Mouse (Mus musculus) neural tube, embryonic 13.5 days (tissue): ENCODE data around the gene Srms. TPM values are rescaled to one million over a fixed set of nuclear protein-coding genes. Genes with fewer than 3 reads are reported as not detected.

ENCODE experiments used
- ATAC-seq: fragments of 200-750 bp; cut with Nextera tagmentation; 2 replicates; pipeline ENCODE4 v1.8.0; 2017; ENCODE audit warnings: low read depth, mild to moderate bottlenecking, moderate TSS enrichment, moderate library complexity
- H3K27ac ChIP-seq: fragments of 300-500 bp; sonication (generic); replicated peaks from 2 replicates; pipeline ENCODE4 v1.5.1; 2015; ENCODE audit warnings: moderate library complexity, mild to moderate bottlenecking, inconsistent platforms
- H3K27me3 ChIP-seq: fragments of 300-500 bp; sonication (generic); 2 replicates; pipeline ENCODE4 v1.6.1; 2015; ENCODE audit warnings: mild to moderate bottlenecking, inconsistent platforms
- H3K36me3 ChIP-seq: fragments of 300-500 bp; sonication (generic); 2 replicates; pipeline ENCODE4 v1.6.1; 2015; ENCODE audit warnings: mild to moderate bottlenecking, inconsistent platforms
- H3K4me1 ChIP-seq: fragments of 300-500 bp; sonication (generic); replicated peaks from 2 replicates; pipeline ENCODE4 v1.6.1; 2015; ENCODE audit warnings: inconsistent platforms
- H3K4me2 ChIP-seq: fragments of 300-500 bp; sonication (generic); 2 replicates; pipeline ENCODE4 v1.6.1; 2015; ENCODE audit warnings: inconsistent platforms, mild to moderate bottlenecking, moderate library complexity
- H3K4me3 ChIP-seq: fragments of 300-500 bp; sonication (generic); 2 replicates; pipeline ENCODE4 v1.5.1; 2015; ENCODE audit warnings: mild to moderate bottlenecking, inconsistent platforms
- H3K9ac ChIP-seq: fragments of 300-500 bp; sonication (generic); 2 replicates; pipeline ENCODE4 v1.6.1; 2015; ENCODE audit warnings: moderate library complexity, mild to moderate bottlenecking, inconsistent platforms
- H3K9me3 ChIP-seq: fragments of 300-500 bp; sonication (generic); 2 replicates; pipeline ENCODE4 v1.6.1; 2016; ENCODE audit warnings: inconsistent platforms
- WGBS: fragments of 180-500 bp; shearing (Covaris S2); methylation state at CpG from one replicate; pipeline ENCODE4 v1.1.7; 2015; 5-methylcytosine and 5-hydroxymethylcytosine counted together
- polyA plus RNA-seq: library from polyadenylated mRNA; unstranded; fragments of >200 nt; fragmentation: Nextera tagmentation; extraction: Ambion mirVana; gene quantifications from 2 replicates; pipeline ENCODE4 v1.2.1, GENCODE M21; 2015

Srms gene
- polyA plus RNA-seq, 1 experiment from 2014 or later, result 0.14 TPM

- Histone ChIP-seq H3K27ac (peak overlapping the region; percentile 34; the same call in 1 of the 2 replicates), H3K27me3 (no peaks in the 10 kb centered on the region), H3K4me3 (peak overlapping the region; percentile 80), H3K9me3 (no peaks in the 10 kb centered on the region), H3K36me3 (peaks cover 12% of the 10 kb centered on the region), H3K4me1 (peaks cover 14% of the 10 kb centered on the region), H3K4me2 (peak overlapping the region; percentile 65), H3K9ac (peak overlapping the region; percentile 57)
- ATAC-seq, result no peak
- WGBS, result 73% methylated on average over 2 of the region's 2 CpGs
Observed at GRCm38 (mm10) chr2:181188681-181189080, 24.3 kb downstream of the Srms start.

GRCm38 (mm10) chr2:181187121-181188000 lies 25.6 kb downstream of the Srms start, which contains the start of gene Ppdpf:
Ppdpf (plus strand) TSS chr2:181187247.
- H3K4me3 ChIP-seq, result peak within 1 kb of the TSS; percentile 80
- under 1% methylated on average over 64 of the region's 64 CpGs for WGBS
- H3K9me3 ChIP-seq, result no peaks in the 10 kb centered on the region
- peak within 1 kb of the TSS; percentile 65 for H3K4me2 ChIP-seq
- no peaks in the 10 kb centered on the region for H3K27me3 ChIP-seq
- peaks cover 12% of the 10 kb centered on the region for H3K36me3 ChIP-seq
- H3K9ac ChIP-seq, result peak within 1 kb of the TSS; percentile 97
- peak; percentile 92 for ATAC-seq
- peaks cover 14% of the 10 kb centered on the region for H3K4me1 ChIP-seq
- peak within 1 kb of the TSS; percentile 95 for H3K27ac ChIP-seq

- peaks cover 12% of the 10 kb centered on the region for H3K36me3 ChIP-seq
- no peaks in the 10 kb centered on the region for H3K9me3 ChIP-seq
- peak overlapping the region; percentile 95 for H3K27ac ChIP-seq
- peak overlapping the region; percentile 65 for H3K4me2 ChIP-seq
- H3K4me3 ChIP-seq, result peak overlapping the region; percentile 80
- H3K4me1 ChIP-seq, result peaks cover 14% of the 10 kb centered on the region
- no peaks in the 10 kb centered on the region for H3K27me3 ChIP-seq
- WGBS, result under 1% methylated on average over 14 of the region's 14 CpGs
- peak overlapping the region; percentile 97 for H3K9ac ChIP-seq
- peak; percentile 89 for ATAC-seq
Observed at GRCm38 (mm10) chr2:181186635-181187034, 26.4 kb downstream of the Srms start.

- H3K4me1 ChIP-seq, result no peaks in the 10 kb centered on the region
- H3K27me3 ChIP-seq, result no peaks in the 10 kb centered on the region
- H3K36me3 ChIP-seq, result no peaks in the 10 kb centered on the region
- H3K4me2 ChIP-seq, result no peak overlapping the region
- WGBS, result 81% methylated on average over 6 of the region's 6 CpGs
- no peaks in the 10 kb centered on the region for H3K9me3 ChIP-seq
- H3K4me3 ChIP-seq, result no peak overlapping the region
- no peak for ATAC-seq
- no peak overlapping the region for H3K27ac ChIP-seq
- no peak overlapping the region for H3K9ac ChIP-seq
Observed at GRCm38 (mm10) chr2:181180898-181181297, 32.1 kb downstream of the Srms start.

- 88% methylated on average over 5 of the region's 5 CpGs for WGBS
- ATAC-seq, result no peak
- no peaks in the 10 kb centered on the region for H3K27me3 ChIP-seq
- H3K9ac ChIP-seq, result no peak overlapping the region
- H3K9me3 ChIP-seq, result no peaks in the 10 kb centered on the region
- no peaks in the 10 kb centered on the region for H3K4me1 ChIP-seq
- H3K36me3 ChIP-seq, result no peaks in the 10 kb centered on the region
- H3K27ac ChIP-seq, result no peak overlapping the region
- H3K4me2 ChIP-seq, result no peak overlapping the region
- H3K4me3 ChIP-seq, result no peak overlapping the region
Observed at GRCm38 (mm10) chr2:181178471-181178870, 34.5 kb downstream of the Srms start.

GRCm38 (mm10) chr2:181178015-181178414 lies 35.0 kb downstream of the Srms start:
- Histone ChIP-seq H3K27me3 (no peaks in the 10 kb centered on the region), H3K4me3 (no peak overlapping the region), H3K4me1 (no peaks in the 10 kb centered on the region), H3K27ac (no peak overlapping the region), H3K9ac (no peak overlapping the region), H3K36me3 (no peaks in the 10 kb centered on the region), H3K9me3 (no peaks in the 10 kb centered on the region), H3K4me2 (no peak overlapping the region)
- ATAC-seq, result no peak
- WGBS, result 81% methylated on average over 3 of the region's 3 CpGs

GRCm38 (mm10) chr2:181174646-181175045 lies 38.3 kb downstream of the Srms start:
- Histone ChIP-seq H3K4me1 (no peaks in the 10 kb centered on the region), H3K4me2 (no peak overlapping the region), H3K9me3 (no peaks in the 10 kb centered on the region), H3K27ac (no peak overlapping the region), H3K27me3 (no peaks in the 10 kb centered on the region), H3K4me3 (no peak overlapping the region), H3K9ac (no peak overlapping the region), H3K36me3 (no peaks in the 10 kb centered on the region)
- ATAC-seq, result no peak
- WGBS, result 87% methylated on average over 3 of the region's 3 CpGs

- 89% methylated on average over 5 of the region's 5 CpGs for WGBS
Observed at GRCm38 (mm10) chr2:181166469-181166868, 46.5 kb downstream of the Srms start.

GRCm38 (mm10) chr2:181160821-181161220 lies 52.2 kb downstream of the Srms start:
- Histone ChIP-seq H3K27me3 (peaks cover 24% of the 10 kb centered on the region), H3K9ac (no peak overlapping the region), H3K36me3 (no peaks in the 10 kb centered on the region), H3K4me1 (peaks cover 33% of the 10 kb centered on the region), H3K4me2 (no peak overlapping the region), H3K27ac (no peak overlapping the region), H3K4me3 (no peak overlapping the region), H3K9me3 (no peaks in the 10 kb centered on the region)
- WGBS, result 83% methylated on average over 4 of the region's 4 CpGs
- ATAC-seq, result no peak

More at GRCm38 (mm10) chr2:181166469-181166868, 46.5 kb downstream of the Srms start:
- Histone ChIP-seq H3K9me3 (no peaks in the 10 kb centered on the region), H3K4me3 (no peak overlapping the region), H3K36me3 (no peaks in the 10 kb centered on the region), H3K9ac (no peak overlapping the region), H3K4me2 (no peak overlapping the region), H3K27ac (no peak overlapping the region), H3K27me3 (0 out of 2 replicates have a peak, but pooled peaks cover 8% of the 10 kb centered on the region), H3K4me1 (no peaks in the 10 kb centered on the region)
- no peak for ATAC-seq

- Histone ChIP-seq H3K36me3 (no peaks in the 10 kb centered on the region), H3K4me2 (0 out of 2 replicates have a peak overlapping the region, but pooled peaks have one; percentile 6), H3K4me3 (no peak overlapping the region), H3K9ac (0 out of 2 replicates have a peak overlapping the region, but pooled peaks have one; percentile 13), H3K27ac (peak overlapping the region; percentile 81), H3K9me3 (no peaks in the 10 kb centered on the region), H3K27me3 (peaks cover 30% of the 10 kb centered on the region), H3K4me1 (peaks cover 44% of the 10 kb centered on the region)
- peak; percentile 76 for ATAC-seq
- 2% methylated on average over 2 of the region's 2 CpGs for WGBS
Observed at GRCm38 (mm10) chr2:181159771-181160170, 53.2 kb downstream of the Srms start.

GRCm38 (mm10) chr2:181159091-181159514 lies 53.9 kb downstream of the Srms start:
- 53% methylated on average over 7 of the region's 7 CpGs for WGBS
- Histone ChIP-seq H3K9ac (no peak overlapping the region), H3K27ac (peak overlapping the region; percentile 81; the same call in 1 of the 2 replicates), H3K4me1 (peaks cover 47% of the 10 kb centered on the region), H3K4me3 (no peak overlapping the region), H3K4me2 (no peak overlapping the region), H3K27me3 (peaks cover 30% of the 10 kb centered on the region), H3K36me3 (no peaks in the 10 kb centered on the region), H3K9me3 (no peaks in the 10 kb centered on the region)
- ATAC-seq, result no peak

GRCm38 (mm10) chr2:181158471-181158870 lies 54.5 kb downstream of the Srms start:
- WGBS, result 93% methylated on average over 2 of the region's 2 CpGs
- Histone ChIP-seq H3K36me3 (peaks cover 1% of the 10 kb centered on the region; the same call in 1 of the 2 replicates), H3K9me3 (no peaks in the 10 kb centered on the region), H3K4me2 (no peak overlapping the region), H3K4me1 (peaks cover 47% of the 10 kb centered on the region), H3K9ac (no peak overlapping the region), H3K4me3 (no peak overlapping the region), H3K27ac (no peak overlapping the region), H3K27me3 (peaks cover 30% of the 10 kb centered on the region)
- no peak for ATAC-seq
